Mouse (Mus musculus) adrenal gland, postnatal 25 days (tissue): ENCODE measurements at regions not wholly inside any gene's neighbourhood (a gene's known extent, or its start where the extent isn't known, plus 50 kb on each side); places are given as distances from the start of the nearest gene placed in this dataset.

Experiments
- DNase-seq: peaks from one replicate; pipeline ENCODE4 v3.0.0; 2021; ENCODE audit warnings: mixed read lengths

GRCm38 (mm10) chr1:153962161-153962720, 62.2 kb upstream of the Teddm2 start:
- no peak for DNase-seq

DNA sequence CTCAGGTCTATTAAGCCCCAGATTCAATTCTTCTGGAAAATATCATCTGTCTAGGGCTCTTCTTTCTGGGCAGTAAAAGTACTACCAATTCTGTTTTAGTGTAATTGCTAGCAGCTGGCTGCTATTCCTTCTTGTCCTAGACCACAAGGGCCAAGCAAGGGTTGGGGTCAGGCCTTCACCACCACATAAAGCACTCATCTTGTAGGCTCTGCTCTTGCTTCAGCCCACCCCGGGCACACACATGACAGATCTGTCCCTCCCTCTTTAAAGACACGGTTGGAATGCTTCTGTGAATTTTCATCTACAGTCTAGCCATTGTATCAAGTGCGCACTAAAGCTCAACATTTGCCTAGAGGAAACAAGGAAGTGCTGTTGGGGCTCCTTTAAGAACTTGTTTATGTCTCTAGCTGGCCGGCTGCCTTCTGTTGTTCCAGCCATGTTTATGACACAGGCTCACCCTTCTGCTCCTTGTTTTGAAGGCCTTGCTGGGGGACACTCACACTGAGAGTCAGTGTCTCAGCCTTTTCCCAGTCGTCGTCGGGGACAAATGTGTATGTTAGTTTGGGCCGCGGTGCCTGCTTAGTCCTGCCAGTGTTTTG, 63.8 kb upstream of the Teddm2 start:
- no peak for DNase-seq

DNA sequence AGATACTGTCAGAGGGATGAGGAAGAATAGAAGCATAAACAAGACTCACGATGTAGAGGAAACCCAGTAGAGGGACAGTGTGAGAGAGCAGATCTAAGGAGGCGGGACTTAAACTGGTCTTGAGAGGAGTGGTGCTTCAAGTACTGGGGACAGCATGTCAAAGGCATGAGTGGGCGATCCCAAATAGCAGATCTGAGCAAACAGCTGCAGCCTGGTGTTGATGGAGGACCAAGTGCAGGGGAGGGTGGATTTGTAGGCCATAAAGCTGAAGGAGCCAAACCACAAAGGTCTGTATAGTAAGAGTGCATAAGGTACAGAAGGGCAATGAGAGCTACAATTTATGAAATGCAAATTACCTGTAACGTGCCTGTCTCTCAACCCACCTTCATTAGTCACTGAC, 69.4 kb upstream of the Teddm2 start:
- no peak for DNase-seq

DNA sequence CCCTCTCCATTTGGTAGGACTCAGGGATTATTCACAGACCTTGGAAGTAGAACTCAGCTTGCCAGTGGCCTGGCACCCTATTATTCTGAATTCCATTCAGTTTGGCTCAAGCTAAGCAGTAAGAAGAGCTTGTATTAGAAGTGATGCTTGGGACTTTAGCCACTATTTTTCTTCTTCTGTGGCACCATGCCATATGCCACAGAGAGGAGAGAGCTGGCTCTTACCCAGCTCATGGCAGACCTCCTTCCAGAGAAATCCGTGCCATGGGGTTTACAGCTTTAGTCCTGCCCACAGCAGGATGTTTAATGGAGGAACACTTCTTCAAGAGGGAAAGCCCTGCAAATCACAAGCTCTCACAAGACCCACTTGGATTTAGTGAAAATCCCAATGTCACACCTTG, 74.3 kb upstream of the Teddm2 start:
- DNase-seq: no peak

- DNase-seq: no peak
Measured at GRCm38 (mm10) chr1:153977963-153978726, 78.1 kb upstream of the Teddm2 start.

GRCm38 (mm10) chr1:153980886-153981285, 80.9 kb upstream of the Teddm2 start:
- DNase-seq: peak; percentile 2

- no peak for DNase-seq
Measured at GRCm38 (mm10) chr1:153985595-153985994, 85.6 kb upstream of the Teddm2 start.

GRCm38 (mm10) chr1:153986632-153987031, 86.6 kb upstream of the Teddm2 start:
- no peak for DNase-seq

DNA sequence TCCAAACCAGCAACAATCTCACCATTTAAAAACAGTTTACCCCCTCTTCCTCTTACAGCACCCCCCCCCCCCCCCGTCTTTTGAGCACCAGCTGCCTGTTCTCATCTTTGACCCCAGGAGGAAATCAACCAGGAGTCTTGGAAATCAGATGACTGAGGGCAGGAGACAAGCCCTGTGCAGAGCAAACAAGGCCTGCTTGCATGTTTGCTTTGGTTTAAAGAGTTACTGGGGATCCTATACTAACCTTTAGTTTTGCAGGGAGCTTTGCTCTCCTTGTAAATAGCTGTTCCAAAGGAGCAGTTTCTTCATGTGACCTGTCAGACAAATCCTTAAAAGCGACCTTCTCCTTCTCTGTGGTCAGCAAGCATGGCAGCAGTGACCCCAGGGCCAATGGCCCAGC, 88.3 kb upstream of the Teddm2 start:
- DNase-seq: no peak

- DNase-seq: peak; percentile 3
Measured at GRCm38 (mm10) chr1:153990651-153991435, 90.8 kb upstream of the Teddm2 start.

GRCm38 (mm10) chr1:153992466-153992865, 92.4 kb upstream of the Teddm2 start:
- DNase-seq: no peak

GRCm38 (mm10) chr1:153994871-153995270, 94.8 kb upstream of the Teddm2 start:
- no peak for DNase-seq

DNA sequence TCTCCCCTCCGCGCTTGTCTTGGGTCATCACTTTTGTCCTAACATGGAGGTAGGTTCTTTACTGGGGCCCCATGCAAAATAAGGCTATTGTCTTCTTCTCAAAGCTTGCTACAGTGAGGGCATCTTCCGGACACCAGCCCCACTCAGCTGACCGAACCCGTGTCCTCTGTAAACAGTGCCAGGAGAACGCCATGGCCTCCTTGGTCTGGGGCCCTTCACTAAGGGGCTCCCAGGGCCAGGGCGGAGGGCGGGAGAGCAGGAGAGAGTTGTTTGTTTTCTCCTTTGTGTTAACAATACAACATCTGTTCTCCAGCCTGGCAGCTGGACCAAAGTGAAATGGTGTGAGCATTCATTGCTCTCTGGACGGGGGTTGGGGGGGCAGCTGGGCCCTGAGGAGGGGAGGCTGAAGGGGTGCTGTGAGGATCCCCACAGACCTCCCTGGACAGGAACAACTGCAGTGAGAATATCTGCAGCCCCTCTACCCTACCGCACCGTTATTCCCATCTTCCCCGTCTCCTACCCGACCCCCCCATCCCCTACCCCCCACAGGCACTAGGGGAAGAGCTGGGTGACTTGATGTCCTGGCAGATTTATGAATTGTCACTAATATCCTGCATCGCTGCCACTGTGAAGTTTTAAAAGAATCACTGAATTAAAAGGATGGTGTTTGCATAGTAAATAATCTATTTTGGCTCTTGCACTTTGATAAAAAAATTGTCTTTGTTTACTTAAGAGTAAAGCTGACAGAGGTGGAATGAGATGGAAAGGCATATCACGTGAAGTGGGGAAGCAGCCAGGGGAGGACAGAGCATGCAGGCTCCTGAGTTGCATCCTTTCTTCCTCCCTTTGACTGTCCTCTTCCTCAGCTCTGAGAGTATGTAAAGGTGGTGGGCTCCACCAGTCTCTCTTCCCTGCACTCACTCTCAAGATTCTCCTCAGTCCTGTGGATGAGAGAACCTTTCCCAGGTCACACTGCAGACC, 97.5 kb upstream of the Teddm2 start:
- DNase-seq: no peak

DNA sequence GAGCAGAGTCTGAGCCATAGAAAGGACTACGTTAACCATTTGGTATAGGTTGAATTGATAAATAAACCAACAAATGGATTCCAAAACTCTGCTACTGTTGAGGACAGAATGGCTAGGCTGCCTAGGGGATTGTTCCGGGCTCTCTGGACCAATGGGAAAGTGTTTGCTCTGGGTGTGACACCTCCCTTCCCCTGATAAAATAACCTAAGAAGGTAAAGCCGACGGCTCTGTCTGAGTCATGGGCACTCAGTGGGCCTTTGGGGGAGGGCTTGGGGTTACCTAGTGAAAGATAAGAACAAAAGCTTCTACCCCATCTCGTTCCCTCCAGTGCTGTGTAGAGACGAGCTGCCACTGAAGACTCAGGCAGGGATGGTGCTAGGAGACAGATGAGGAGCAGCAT, 99.7 kb upstream of the Teddm2 start:
- no peak for DNase-seq

DNA sequence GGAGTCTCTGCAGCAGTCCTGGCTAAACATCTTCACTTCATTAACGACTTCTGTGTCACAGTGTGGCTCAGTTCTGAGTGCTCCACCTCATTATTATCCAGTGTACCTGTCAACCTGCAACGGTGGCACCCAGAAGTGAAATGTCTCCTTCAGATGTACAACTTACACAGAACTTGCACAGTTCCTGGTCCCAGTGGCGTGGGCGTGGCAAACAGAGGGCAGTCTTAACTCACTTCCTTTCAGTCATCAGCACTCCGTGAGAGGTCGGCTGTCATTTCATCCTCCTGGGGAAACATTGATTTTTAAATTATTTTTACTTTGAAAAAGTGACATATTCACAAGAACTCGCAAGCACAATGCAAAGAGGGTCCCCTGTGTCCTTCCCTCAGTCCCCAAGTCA, 103.6 kb upstream of the Teddm2 start:
- no peak for DNase-seq

- no peak for DNase-seq
Measured at GRCm38 (mm10) chr1:154004647-154005046, 104.6 kb upstream of the Teddm2 start.

GRCm38 (mm10) chr1:154006055-154006454, 106.0 kb upstream of the Teddm2 start:
- DNase-seq: no peak

GRCm38 (mm10) chr1:154007440-154007839, 107.4 kb upstream of the Teddm2 start:
- DNase-seq: no peak

GRCm38 (mm10) chr1:154008593-154009310, 108.7 kb upstream of the Teddm2 start:
- no peak for DNase-seq

GRCm38 (mm10) chr1:154010681-154011080, 110.7 kb upstream of the Teddm2 start:
- DNase-seq: no peak

- DNase-seq: no peak
Measured at GRCm38 (mm10) chr1:154016516-154016915, 116.5 kb upstream of the Teddm2 start.
